Mouse (Mus musculus): ENCODE results near the gene Sall1. TPM values are rescaled to one million over a fixed set of nuclear protein-coding genes. Genes with fewer than 3 reads are reported as not detected.

Gene Sall1
- not detected in 2 replicates for total RNA-seq (2015; ENCODE audit: low replicate concordance)
- not detected in 2 replicates for total RNA-seq (2017; ENCODE audit: low replicate concordance)

DNA sequence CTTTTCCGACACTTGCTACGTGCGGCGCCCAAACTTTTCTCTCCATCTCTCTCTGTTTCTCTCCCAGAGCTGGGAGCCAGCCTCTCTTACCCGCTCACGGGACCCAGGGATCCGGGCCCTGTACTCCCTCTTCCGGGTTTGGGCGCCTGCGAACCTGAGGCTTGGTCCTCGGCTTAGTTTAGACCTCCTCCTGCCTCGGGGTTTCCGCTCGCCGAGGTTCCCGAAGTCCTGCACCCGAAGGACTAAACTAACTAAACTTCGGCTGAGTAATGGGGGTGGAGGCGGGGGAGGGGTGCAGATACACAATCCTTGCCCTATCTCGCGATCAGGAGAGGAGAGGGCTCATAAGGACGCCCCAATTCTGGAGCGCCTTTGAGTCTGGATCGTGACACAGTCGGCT, at the start of gene Sall1:
Gene Sall1 (minus strand): TSS at position 223 of the 400 bp plus-strand sequence.
- ATAC-seq (replicated peaks; ENCODE audit: low FRiP score, poor library complexity, severe bottlenecking) = no peak

DNA sequence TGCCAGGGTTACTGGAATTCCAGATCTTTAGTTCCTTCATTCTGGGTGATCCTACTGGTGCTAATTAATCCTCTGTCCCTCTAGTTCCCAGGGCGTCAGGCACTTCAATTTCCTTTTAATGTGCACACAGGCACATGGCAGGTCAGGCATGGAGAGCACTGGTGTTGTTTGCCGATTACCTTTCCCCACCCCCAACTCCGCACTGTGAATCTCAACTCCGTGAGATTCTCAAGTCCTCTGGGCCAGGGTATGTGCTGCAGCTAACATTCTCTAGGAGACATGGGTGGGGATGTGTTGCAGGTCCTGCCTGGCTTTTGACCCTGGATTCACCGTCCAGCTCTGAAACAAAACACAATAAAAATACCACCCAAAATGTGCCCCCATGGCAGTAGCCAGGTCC, 46.0 kb upstream of the Sall1 start:
- ATAC-seq (replicated peaks; ENCODE audit: low FRiP score, poor library complexity, severe bottlenecking) = no peak

DNA sequence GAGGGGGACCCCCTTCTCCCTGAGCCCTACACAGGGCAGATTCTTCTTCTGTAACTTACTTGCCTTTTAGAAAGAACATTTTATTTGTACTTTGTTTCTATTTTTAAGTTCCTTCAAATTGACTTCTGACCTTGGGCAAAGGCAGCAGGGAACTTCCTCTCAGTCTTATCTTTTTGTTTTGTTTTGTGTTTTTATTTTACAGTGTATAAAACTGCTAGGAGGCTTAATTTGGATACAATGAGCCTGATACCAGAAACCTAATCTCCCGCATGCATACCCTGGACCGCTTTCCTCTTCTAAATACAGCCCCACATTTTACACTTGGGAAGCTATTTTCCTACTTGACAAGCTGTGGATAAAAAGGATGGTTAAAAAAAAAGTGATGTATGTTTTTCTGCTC, 35.2 kb upstream of the Sall1 start:
- ATAC-seq (replicated peaks; ENCODE audit: low FRiP score, poor library complexity, severe bottlenecking) = no peak

DNA sequence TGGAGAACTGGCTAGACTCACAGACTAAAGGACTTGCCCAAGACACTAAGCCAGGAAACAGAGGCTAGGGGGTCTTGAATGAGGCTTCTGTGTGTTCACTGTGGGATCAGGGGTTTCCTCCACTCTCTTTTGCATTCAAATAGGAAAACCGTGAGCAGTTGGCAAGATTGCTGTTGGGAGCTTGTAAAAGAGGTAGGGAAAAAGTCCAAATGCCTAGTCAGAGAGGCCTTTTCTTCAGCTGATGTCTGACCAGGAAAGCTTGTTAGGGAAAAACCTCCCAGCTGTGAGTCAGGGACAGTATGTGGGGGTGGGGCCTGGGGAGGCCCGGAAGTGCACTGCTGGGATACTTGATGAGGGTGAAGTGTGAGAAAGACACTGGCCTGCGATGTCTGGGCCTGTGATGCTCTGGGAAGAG, 29.0 kb upstream of the Sall1 start:
- ATAC-seq (replicated peaks; ENCODE audit: low FRiP score, poor library complexity, severe bottlenecking) = no peak

DNA sequence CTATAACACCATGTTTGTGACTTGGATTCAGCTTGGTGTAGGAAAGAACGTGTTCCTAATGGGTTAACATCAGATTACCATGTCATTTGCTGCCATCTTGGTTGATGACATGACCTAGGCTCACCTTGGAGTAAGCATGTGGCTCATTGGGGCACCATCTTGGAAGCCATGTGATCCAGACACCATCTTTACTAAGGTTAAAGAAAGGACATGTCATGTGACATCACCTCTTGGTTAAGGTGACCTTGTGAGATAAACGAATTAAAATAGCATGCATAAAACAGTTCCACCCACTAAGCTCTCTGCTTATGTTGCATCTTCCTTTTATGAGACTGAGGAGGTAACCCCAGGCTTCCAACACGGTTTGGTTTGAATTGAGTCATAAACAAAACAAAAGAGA, 23.5 kb upstream of the Sall1 start:
- ATAC-seq (replicated peaks; ENCODE audit: low FRiP score, poor library complexity, severe bottlenecking) = no peak

DNA sequence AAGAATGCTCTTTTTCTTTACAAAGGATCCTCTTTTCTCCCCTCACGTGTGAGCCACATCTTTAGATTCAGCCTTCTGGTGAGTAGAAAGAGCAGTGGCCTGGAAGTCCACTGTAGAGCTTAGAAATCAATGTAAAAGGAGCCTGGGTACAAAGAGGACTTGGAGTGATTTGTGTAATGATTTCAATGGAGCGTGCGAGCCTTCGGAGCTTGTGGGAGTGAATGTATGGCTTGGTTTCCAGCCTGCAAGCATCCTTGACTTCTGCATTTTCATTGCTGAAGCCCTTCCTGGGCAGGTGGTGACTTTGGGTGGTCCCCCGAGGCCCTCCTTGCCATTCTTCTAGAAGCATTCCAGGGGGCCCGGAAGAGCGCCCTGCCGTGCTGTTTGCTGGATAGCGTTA, 20.1 kb upstream of the Sall1 start:
- ATAC-seq (replicated peaks; ENCODE audit: low FRiP score, poor library complexity, severe bottlenecking) = no peak

DNA sequence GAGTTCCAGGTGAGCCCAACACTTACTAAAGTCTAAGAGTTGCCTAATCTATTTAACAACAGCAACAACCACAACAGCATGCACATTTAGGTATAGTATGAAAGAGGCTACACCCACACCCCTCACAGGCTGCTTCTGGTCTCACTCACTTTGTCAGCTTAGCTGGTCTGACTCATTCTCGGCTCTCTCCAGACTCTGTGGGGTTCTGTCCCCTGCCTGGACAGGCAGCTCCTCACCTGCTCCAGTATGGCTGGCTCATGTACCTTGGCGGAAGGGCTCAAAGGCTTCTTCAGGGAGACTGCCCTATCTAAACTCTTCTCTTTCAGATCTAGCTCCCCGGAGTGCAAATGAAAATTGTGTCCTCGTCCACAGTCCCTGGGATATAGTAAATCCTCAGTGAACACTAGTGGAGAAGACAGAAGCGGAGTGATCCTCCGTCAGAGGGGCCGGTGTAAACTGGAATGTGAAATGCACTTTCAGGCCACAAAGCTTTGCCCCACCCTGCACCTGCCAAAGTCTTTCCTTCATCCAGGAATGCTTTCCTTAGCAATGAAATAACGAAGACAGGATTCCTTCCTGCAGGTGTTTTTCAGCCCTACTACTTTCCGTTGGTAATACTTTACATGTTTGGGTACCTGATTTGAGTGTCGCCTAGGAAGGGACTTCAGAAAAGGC, 19.5 kb upstream of the Sall1 start:
- ATAC-seq (replicated peaks; ENCODE audit: low FRiP score, poor library complexity, severe bottlenecking) = no peak

DNA sequence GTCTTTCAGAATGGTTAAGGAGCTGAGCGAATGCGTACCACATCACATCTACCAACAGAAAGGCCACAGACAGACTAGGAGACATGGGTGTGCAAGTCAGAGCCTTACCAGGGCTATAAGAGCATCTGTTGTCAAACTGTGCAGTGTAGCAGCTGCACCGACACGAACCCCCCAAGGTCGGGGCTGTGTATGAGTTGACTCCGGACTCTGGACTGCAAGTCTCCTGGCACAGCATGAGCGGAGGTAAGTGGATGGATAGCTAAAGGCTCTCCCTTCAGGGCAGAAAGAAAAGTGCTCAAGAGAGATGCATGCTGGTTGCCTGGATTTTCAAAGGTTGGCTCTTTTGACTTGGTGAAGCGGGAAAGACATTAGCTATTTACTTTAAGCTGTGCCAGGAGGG, 16.8 kb upstream of the Sall1 start:
- ATAC-seq (replicated peaks; ENCODE audit: low FRiP score, poor library complexity, severe bottlenecking) = no peak

DNA sequence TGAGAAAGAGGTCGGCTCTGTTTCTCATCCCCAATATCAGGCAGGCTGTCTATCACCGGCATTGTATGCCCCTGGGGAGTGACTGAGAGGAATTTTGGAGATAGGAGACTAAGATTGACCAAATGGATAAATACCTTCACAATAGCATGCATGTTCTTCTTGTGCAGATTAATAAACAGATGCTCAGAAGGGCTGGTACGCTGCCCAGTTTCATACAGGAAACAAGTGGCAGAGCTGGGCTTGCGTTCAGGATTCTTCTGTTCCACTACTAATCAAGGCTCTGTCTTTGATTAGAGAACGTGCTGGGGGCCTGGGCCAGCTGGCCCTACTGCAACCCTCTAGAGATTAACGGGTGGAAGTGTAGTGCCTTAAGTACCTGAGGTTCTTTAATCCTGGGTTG, 15.5 kb upstream of the Sall1 start:
- no peak for ATAC-seq (replicated peaks; ENCODE audit: low FRiP score, poor library complexity, severe bottlenecking)

DNA sequence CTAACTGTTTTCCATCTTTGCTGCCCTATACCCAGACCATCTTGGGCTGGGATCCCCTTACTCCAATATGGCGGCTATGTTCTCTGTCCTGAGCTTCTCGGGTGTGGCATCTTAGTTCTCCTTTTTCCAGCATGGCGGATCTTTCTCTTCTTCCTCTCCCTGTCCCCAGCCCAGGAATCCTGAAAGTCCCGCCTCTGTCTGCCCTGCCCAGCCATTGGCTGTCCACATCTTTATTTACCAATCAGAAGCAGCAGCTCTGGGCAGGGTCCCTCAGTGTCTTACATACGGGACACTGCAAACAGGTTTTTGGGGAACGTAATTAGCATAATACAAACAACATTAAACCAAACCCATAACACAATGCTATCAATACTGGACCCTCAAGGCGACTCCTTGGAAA, 8.9 kb upstream of the Sall1 start:
- no peak for ATAC-seq (replicated peaks; ENCODE audit: low FRiP score, poor library complexity, severe bottlenecking)

DNA sequence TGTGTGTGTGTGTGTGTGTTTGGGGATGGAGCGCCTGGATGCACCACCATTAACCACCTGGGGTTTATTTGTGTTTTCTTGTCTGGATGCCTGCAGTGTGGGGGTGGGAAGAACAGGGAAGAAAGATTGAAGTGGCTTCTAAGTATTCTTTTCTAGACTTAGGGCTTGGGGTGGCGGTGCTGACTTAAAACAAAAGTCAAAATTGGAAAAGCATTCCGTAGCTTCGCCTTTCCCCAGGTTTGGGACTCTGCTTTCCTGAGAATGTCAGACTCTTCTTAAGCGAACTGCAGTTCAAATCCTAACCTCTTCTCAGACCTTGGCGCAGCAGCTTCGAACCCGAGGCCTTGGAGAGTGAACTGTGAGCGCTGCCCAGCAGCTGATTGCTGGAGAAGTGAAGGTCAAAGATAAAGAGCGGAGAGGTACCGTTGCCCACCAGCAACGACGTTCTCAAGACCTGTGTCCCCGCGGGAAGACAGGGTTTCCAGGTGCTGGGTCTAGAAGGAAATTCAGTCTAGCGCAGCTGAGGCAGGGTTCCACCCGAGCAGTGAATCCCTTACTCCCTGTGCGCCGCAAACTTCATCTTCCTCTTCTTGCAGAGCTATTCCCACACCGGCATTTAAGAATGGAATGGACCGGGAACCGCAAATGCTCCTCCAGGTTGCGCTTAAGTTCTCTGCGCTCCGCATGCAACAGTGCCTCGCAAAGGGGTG, 2.8 kb upstream of the Sall1 start:
- ATAC-seq (replicated peaks; ENCODE audit: low FRiP score, poor library complexity, severe bottlenecking) = no peak

DNA sequence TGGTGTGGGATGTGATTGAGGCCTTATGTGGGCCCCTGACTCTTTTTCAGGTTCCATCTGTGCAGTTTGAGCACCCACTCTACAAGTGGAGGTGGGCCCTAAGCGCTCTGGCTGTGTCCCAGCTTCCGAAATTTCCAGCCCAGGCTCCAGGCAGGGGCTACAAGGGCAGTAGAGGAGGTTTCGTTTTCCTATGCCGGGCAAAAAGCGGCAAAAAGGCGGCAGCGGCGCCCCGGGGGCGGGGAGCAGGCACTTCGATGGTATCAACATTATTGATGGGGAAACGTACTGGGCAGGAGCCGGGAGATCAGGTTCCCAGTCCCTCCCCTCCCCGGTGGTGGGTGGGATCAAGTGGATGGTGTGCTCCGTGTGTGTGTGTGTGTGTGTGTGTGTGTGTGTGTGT, 2.3 kb upstream of the Sall1 start:
- ATAC-seq (replicated peaks; ENCODE audit: low FRiP score, poor library complexity, severe bottlenecking) = no peak

DNA sequence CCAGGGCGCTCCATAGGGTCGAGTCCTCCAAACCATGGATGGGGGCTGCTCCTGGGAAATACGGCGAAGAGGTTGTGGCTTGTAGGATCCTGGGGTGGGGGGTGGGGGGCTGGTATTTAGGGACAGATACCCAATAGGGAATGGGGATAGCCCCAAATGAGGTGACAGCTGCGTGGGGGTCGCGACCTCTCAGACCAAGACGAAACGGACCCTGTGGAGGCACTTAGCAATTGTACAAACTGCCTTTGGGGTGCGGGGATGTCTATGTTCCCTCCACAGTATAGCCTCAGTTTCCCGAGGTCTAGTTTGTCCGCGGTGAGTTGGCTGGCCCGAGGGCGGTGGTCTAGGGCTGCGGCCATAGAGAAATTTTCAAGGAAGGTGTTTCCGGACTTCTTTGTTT, 1.8 kb upstream of the Sall1 start:
- ATAC-seq (replicated peaks; ENCODE audit: low FRiP score, poor library complexity, severe bottlenecking) = no peak

DNA sequence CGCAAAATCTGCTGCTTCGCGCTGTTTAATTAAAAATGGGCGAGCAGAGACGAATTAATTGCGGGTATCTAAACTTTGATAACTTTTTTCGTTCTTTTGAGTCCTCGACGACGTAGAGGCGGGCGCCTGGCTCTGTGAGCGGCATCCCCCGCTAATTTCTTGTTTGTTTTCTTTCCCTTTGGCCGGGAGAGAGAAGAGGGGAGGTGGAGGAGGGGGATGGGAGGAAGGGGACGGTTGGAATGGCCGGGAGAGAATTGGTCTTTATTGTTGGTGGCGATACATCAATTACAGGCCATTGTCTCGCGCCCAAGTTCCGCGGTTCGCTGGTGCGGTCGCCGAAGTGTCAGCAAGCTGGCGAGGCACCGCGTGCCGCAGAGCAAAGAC, 1.2 kb upstream of the Sall1 start:
- ATAC-seq (replicated peaks; ENCODE audit: low FRiP score, poor library complexity, severe bottlenecking) = no peak

DNA sequence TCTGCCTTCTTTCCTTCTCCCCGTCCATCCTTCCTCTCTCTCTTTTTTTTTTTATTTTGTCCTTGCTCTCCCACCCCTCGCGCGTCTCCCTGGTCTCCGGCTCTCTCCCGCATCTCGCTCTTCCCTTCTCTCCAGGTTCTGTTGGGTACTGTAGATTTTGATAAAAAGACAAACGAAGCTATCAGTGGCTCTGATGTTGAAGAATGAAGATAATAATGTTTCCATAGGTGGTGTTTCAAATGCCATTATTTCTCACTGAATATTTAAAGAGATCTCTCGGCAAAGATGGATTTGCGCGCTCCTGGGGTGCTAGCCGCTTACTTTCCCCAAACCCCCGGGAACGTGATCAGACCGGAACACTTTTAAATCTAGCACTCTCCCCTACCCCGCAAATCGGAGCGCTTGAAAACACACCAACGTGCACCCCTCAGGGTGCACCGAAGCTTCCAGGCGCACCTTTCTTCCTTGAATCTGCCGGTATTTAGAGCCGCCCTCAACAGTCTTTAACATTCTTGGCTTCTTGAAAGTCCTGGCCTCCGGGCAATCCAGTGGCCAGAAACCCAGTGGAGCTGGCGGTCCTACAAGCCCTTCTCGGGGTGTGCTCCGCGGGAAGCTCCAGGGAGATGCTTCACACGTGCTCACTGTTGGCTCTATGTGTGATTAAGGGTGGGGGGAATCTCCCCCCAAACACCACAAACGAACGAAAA, 702 bp upstream of the Sall1 start:
- ATAC-seq (replicated peaks; ENCODE audit: low FRiP score, poor library complexity, severe bottlenecking) = no peak

DNA sequence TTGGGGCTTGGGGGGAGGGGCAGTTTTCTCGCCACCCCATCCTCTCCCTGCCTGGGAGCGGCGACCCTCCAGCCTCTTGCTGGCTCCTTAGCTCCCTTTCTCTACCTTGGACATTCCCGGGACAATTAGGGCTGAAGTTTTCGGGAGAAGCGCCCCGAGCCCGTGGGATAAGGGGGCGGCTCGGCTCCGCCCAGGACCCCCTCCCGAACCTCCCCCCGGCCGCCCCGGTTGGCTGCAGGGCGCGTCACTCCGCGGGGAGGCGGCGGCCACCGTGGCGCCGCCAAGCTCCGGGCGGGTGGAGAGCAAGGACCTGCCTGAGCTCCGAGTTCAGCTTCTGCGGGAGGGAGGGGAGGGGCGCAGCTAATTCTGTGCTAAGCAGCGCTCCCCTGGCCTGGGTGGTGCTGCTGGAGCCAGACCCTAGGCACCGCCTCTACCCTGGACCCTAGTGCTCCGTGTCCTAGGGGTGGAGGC, 556 bp downstream of the Sall1 start:
- ATAC-seq (replicated peaks; ENCODE audit: low FRiP score, poor library complexity, severe bottlenecking) = no peak

DNA sequence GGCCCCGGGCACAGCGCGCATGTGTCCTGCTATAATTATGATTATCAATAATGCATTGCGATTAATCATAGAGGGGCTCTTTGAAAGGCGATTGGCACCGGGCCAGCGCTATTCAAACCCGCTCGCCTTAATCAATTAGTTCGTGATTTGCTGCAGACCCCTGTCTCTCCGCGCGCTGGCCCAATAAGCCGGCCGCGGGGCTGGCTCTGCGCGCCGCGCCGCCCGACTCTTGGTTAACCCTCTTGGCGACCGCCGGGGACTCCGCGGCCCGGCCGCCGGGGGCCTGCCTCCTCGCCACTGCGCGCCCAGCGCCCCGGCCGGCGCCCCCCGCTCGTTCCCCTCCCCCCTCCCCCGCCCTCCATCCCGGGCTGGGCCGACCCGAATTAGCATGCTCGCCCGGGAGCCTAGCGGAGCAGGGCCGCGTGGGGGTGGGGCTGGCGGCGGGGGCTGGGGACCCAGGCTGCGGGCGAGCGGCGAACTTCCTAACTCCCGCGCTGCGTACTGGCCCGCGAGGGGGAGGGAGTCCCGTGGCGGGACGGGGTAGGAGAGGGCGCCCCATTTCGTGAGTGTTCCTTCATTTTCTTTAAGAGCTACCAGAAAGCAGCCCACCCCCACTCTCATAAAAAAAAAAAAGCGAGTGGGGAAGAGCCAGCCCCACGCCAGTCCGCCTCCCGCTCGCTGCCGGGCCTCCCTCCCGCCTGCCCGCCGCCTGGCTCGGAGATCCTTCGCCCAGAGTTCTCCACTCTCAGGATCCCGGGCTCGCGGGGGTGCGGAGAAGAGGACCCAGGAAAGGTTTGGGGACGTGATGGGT, 1.2 kb downstream of the Sall1 start:
- no peak for ATAC-seq (replicated peaks; ENCODE audit: low FRiP score, poor library complexity, severe bottlenecking)

DNA sequence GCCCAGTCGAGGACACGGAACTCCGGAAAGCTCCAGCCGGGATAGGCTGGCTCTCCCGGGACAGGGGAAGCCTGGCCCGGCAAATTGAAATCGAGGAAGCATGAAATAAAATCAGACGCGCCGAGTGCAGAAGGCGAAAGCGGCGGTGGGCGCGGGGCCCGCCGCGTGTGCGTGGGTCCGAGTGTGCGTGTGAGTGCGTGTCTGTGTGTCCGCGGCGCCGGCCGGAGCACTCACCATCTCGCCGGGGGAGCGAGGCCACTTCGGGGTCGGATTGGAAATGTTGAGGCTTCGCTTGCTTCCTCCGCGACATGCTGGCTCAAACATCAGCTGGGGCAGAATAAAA, 1.9 kb downstream of the Sall1 start:
- ATAC-seq (replicated peaks; ENCODE audit: low FRiP score, poor library complexity, severe bottlenecking) = no peak

DNA sequence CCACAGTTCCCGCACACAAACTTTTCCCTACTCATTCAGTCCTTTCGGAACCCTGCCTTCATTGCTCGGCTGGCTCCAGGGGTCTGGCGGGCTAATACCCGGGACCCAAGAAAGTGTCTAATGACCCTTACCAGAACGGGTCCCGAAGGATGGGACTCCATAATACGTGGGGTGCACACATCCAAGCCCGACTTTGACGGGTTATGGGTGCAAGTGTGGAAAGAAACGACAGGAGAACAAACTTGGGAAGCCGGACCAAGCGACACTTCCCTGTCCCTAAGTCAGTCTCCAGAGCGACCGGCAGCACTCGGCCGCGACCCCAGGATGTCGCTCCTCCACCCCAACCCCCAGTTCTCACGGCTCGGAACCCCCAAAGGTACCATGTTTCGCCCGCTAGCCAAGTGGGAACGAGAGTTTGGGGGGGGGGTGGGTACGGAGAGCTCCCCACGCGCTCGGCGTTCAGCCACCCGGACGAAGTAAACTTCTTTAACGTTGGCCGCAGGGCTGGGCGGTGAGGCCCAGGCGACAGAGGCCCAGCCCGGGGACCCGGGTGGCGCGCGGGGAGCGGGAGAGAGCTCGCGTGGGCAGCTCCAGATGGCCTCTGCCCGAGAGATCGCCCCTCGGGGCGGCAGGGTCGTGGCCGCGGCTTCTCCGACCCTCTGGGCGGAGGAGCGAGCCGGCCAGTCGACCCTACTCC, 2.4 kb downstream of the Sall1 start:
- ATAC-seq (replicated peaks; ENCODE audit: low FRiP score, poor library complexity, severe bottlenecking) = no peak
